ENCODE assay signal across 9 mouse cellular contexts in genomic region chr7:141047581-141048225, GRCm38 (mm10). TPM values are rescaled to one million over a fixed set of nuclear protein-coding genes. Genes with fewer than 3 reads are reported as not detected.
A peak's percentile ranks its signal among the peaks of the same experiment; 100 is the strongest.
DNase-seq lines count a peak whose midpoint lies in the region; ATAC-seq and TF ChIP-seq lines count a peak whose summit lies in the region.
"Had no signal": no experiment of that assay in that cellular context is flagged by ENCODE, and none has a peak within 500 bp of the region (broad histone marks: within the 10 kb centered on the region; RNA-seq: fewer than 3 reads in every experiment).

No protein-coding gene starts in this region.

- H3K27me3 ChIP-seq in Patski = no peaks in the 10 kb centered on the region
- H3K27me3 ChIP-seq in hindbrain, embryonic 14.5 days (ENCODE audit: control insufficient read depth, insufficient read depth, low read length) = no peaks in the 10 kb centered on the region

- H3K4me1 ChIP-seq in hindbrain, embryonic 14.5 days (replicated peaks; ENCODE audit: control insufficient read depth, insufficient read depth, low read length) = peaks cover 6% of the 10 kb centered on the region

- H3K27ac ChIP-seq in gastrocnemius, adult 2 months = peak overlapping the region; percentile 95
- peak overlapping the region; percentile 73 for H3K27ac ChIP-seq in hindbrain, embryonic 14.5 days

- POLR2A ChIA-PET in Patski (lab: Charles Lee) = interaction anchor here (1.4 to 1.5 kb wide), 2 partner anchors 39 to 90 kb away, joined by 4 read pairs; no protein-coding TSS in a partner anchor

- peak; percentile 65 for ATAC-seq in Patski
- ATAC-seq in hindbrain, embryonic 14.5 days (ENCODE audit: low FRiP score) = peak; percentile 86

- H3K9me3 ChIP-seq in hindbrain, embryonic 14.5 days (ENCODE audit: control insufficient read depth, low read length) = no peaks in the 10 kb centered on the region

- intact Hi-C loops in gastrocnemius, adult 2 months (cut with DNase I) = loop anchor here (1.0 to 2.0 kb wide), 5 partner anchors 38 to 203 kb away; no protein-coding TSS in a partner anchor

- H3K36me3 ChIP-seq in hindbrain, embryonic 14.5 days (replicated peaks; ENCODE audit: control insufficient read depth, insufficient read depth) = no peaks in the 10 kb centered on the region

- H3K9ac ChIP-seq in hindbrain, embryonic 14.5 days = peak overlapping the region; percentile 67

- CTCF ChIA-PET in Patski (lab: Charles Lee) = interaction anchor here (0.7 to 3.5 kb wide), 10 partner anchors 8 to 139 kb away, joined by 3 to 37 read pairs (median 3); no protein-coding TSS in a partner anchor

- in situ Hi-C loops in Patski (cut with MboI; ENCODE audit: low pct_unique_long_range_greater_than_20kb) = loop anchor here (5.0 kb wide), 1 partner anchor 35 kb away; the partner anchor contains the start of gene Ifitm3

- peak overlapping the region; percentile 71 for H3K4me3 ChIP-seq in gastrocnemius, adult 2 months
- H3K4me3 ChIP-seq in hindbrain, embryonic 14.5 days (replicated peaks; ENCODE audit: low read length) = peak overlapping the region; percentile 36

- no peak for DNase-seq in Patski (ENCODE audit: low read depth, low spot score)
- DNase-seq in cerebellum, postnatal 25 days = peak; percentile 69 to 72
- DNase-seq in gastrocnemius, adult 2 months = peak; percentile 89
- DNase-seq in hindbrain, embryonic 14.5 days (ENCODE audit: low spot score) = peak; percentile 55
- DNase-seq in layer of hippocampus, postnatal 36 days = peak; percentile 74 to 78
- DNase-seq in lung, postnatal 10 days = peak; percentile 96
- DNase-seq in retina, postnatal 1 day = peak; percentile 73
- no peak for DNase-seq in thymus, postnatal 14 days

- H3K4me2 ChIP-seq in hindbrain, embryonic 14.5 days (replicated peaks) = peak overlapping the region; percentile 94

- TF ChIP-seq CTCF in Patski (IDR thresholded peaks at IDR 0.05) = no peak
- no peak for TF ChIP-seq CTCF in gastrocnemius, adult 2 months (IDR thresholded peaks at IDR 0.05)

- WGBS in hindbrain, embryonic 14.5 days = 7% methylated on average over 15 of the region's 19 CpGs

RNA-seq across cellular contexts. Expression of gene B4galnt4, which starts 13.2 kb away (rescaled TPM):
- polyA plus RNA-seq in Patski (2021) = 2.2 TPM
- total RNA-seq in gastrocnemius, adult 2 months (2021) = under 1 TPM; 0.17 to 0.18 TPM
- 38.4 and 41.5 TPM in 2 replicates for polyA plus RNA-seq in hindbrain, embryonic 14.5 days (2014; fragmentation: Nextera tagmentation; extraction: Ambion mirVana)
- 10 to 100 TPM; 92.2 to 92.3 TPM for total RNA-seq in layer of hippocampus, postnatal 36 days (2021)

RNA-seq across cellular contexts. Expression of gene Gm17387, which starts 18.8 kb away (rescaled TPM):
- polyA plus RNA-seq in Patski (2021) = not detected
- not detected for total RNA-seq in gastrocnemius, adult 2 months (2021)
- not detected in 2 replicates for polyA plus RNA-seq in hindbrain, embryonic 14.5 days (2014; fragmentation: Nextera tagmentation; extraction: Ambion mirVana)
- total RNA-seq in layer of hippocampus, postnatal 36 days (2021) = not detected
- polyA plus RNA-seq: frontal cortex, adult 2 months had no signal

RNA-seq across cellular contexts. Expression of gene Ifitm6, which starts 30.0 kb away (rescaled TPM):
- polyA plus RNA-seq in Patski (2021) = 0.21 TPM
- not detected for total RNA-seq in gastrocnemius, adult 2 months (2021)
- polyA plus RNA-seq in hindbrain, embryonic 14.5 days (2014; fragmentation: Nextera tagmentation; extraction: Ambion mirVana) = 0.95 and 1.1 TPM in 2 replicates
- under 1 TPM in 1 of 2 experiments, not detected in 1; 0.63 TPM for total RNA-seq in layer of hippocampus, postnatal 36 days (2021)

RNA-seq across cellular contexts. Expression of gene Pkp3, which starts 30.3 kb away (rescaled TPM):
- polyA plus RNA-seq in Patski (2021) = 2.2 TPM
- not detected for total RNA-seq in gastrocnemius, adult 2 months (2021)
- polyA plus RNA-seq in hindbrain, embryonic 14.5 days (2014; fragmentation: Nextera tagmentation; extraction: Ambion mirVana) = not detected in 2 replicates
- total RNA-seq in layer of hippocampus, postnatal 36 days (2021) = not detected

RNA-seq across cellular contexts. Expression of gene Ifitm3, which starts 37.1 kb away (rescaled TPM):
- polyA plus RNA-seq in Patski (2021) = 8.6 TPM
- 10 to 100 TPM; 30.8 to 49.0 TPM for total RNA-seq in gastrocnemius, adult 2 months (2021)
- 28.3 and 45.1 TPM in 2 replicates for polyA plus RNA-seq in hindbrain, embryonic 14.5 days (2014; fragmentation: Nextera tagmentation; extraction: Ambion mirVana)
- 10 to 100 TPM; 11.1 to 11.4 TPM for total RNA-seq in layer of hippocampus, postnatal 36 days (2021)

Comparison
In these comparisons a context has a peak if more than half of its experiments do, and no peak if none do; other contexts are left out.
1. DNase-seq: peak in cerebellum, postnatal 25 days (2 of 2), gastrocnemius, adult 2 months (single experiment), hindbrain, embryonic 14.5 days (single experiment), layer of hippocampus, postnatal 36 days (2 of 2), lung, postnatal 10 days (single experiment) and retina, postnatal 1 day (single experiment); none in Patski (single experiment) and thymus, postnatal 14 days (single experiment).
2. RNA of gene B4galnt4, which starts 13.2 kb away (total RNA-seq): 92.2 to 92.3 TPM in layer of hippocampus, postnatal 36 days; 0.17 to 0.18 TPM in gastrocnemius, adult 2 months; every median in the first group is over 10 times any median in the second.